Mouse (Mus musculus): ENCODE measurements around the gene Foxp1.

The Foxp1 gene

GRCm38 (mm10) chr6:99522359-99523108 is at the start of gene Foxp1:
TSS of gene Foxp1 (minus strand) at chr6:99522721.
- peak; percentile 90 for DNase-seq (ENCODE audit: low spot score)

GRCm38 (mm10) chr6:99572071-99572470 is 49.5 kb upstream of the Foxp1 start:
- DNase-seq (ENCODE audit: low spot score) = no peak

GRCm38 (mm10) chr6:99566921-99567320 is 44.4 kb upstream of the Foxp1 start:
- DNase-seq (ENCODE audit: low spot score) = no peak

- DNase-seq (ENCODE audit: low spot score) = no peak
Observed at GRCm38 (mm10) chr6:99564766-99565165, 42.2 kb upstream of the Foxp1 start.

GRCm38 (mm10) chr6:99556950-99557349 is 34.4 kb upstream of the Foxp1 start:
- no peak for DNase-seq (ENCODE audit: low spot score)

- DNase-seq (ENCODE audit: low spot score) = no peak
Observed at GRCm38 (mm10) chr6:99552816-99553215, 30.3 kb upstream of the Foxp1 start.

- DNase-seq (ENCODE audit: low spot score) = no peak
Observed at GRCm38 (mm10) chr6:99546416-99546815, 23.9 kb upstream of the Foxp1 start.

GRCm38 (mm10) chr6:99545437-99545836 is 22.9 kb upstream of the Foxp1 start:
- DNase-seq (ENCODE audit: low spot score) = no peak

GRCm38 (mm10) chr6:99541105-99541504 is 18.6 kb upstream of the Foxp1 start:
- no peak for DNase-seq (ENCODE audit: low spot score)

- DNase-seq (ENCODE audit: low spot score) = no peak
Observed at GRCm38 (mm10) chr6:99540653-99541052, 18.1 kb upstream of the Foxp1 start.

- no peak for DNase-seq (ENCODE audit: low spot score)
Observed at GRCm38 (mm10) chr6:99540146-99540545, 17.6 kb upstream of the Foxp1 start.

- DNase-seq (ENCODE audit: low spot score) = no peak
Observed at GRCm38 (mm10) chr6:99538194-99538941, 15.8 kb upstream of the Foxp1 start.

GRCm38 (mm10) chr6:99534211-99534745 is 11.8 kb upstream of the Foxp1 start:
- DNase-seq (ENCODE audit: low spot score) = no peak

- no peak for DNase-seq (ENCODE audit: low spot score)
Observed at GRCm38 (mm10) chr6:99532458-99532857, 9.9 kb upstream of the Foxp1 start.

- DNase-seq (ENCODE audit: low spot score) = no peak
Observed at GRCm38 (mm10) chr6:99528972-99529371, 6.5 kb upstream of the Foxp1 start.

GRCm38 (mm10) chr6:99527457-99528105 is 5.1 kb upstream of the Foxp1 start:
- DNase-seq (ENCODE audit: low spot score) = no peak

GRCm38 (mm10) chr6:99525351-99525750 is 2.8 kb upstream of the Foxp1 start:
- peak; percentile 22 for DNase-seq (ENCODE audit: low spot score)

GRCm38 (mm10) chr6:99523679-99524370 is 1.3 kb upstream of the Foxp1 start:
- DNase-seq (ENCODE audit: low spot score) = no peak

- DNase-seq (ENCODE audit: low spot score) = peak; percentile 92
Observed at GRCm38 (mm10) chr6:99523109-99523632, 650 bp upstream of the Foxp1 start.

GRCm38 (mm10) chr6:99521641-99522358 is 721 bp downstream of the Foxp1 start:
- peak; percentile 79 for DNase-seq (ENCODE audit: low spot score)

GRCm38 (mm10) chr6:99521038-99521640 is 1.4 kb downstream of the Foxp1 start:
- DNase-seq (ENCODE audit: low spot score) = peak; percentile 77

Measured in embryo, embryonic 10 days (tissue).